Mouse (Mus musculus): ENCODE measurements around the gene Nde1. TPM values are rescaled to one million over a fixed set of nuclear protein-coding genes. Genes with fewer than 3 reads are reported as not detected.
A peak's percentile ranks its signal among the peaks of the same experiment; 100 is the strongest.

Gene Nde1
- total RNA-seq, 2 experiments from 2014 or later = 16.8 to 17.7 TPM

- DNase-seq (ENCODE audit: low spot score in 2 of 2) = peak; percentile 98 to 100
- intact Hi-C loops (cut with DNase I) = loop anchor here (1.0 kb wide), 1 partner anchor 256 kb away; the partner anchor contains the start of genes Mpv17l and Pdxdc1
Measured at GRCm38 (mm10) chr16:14158936-14159745, 3.9 kb upstream of the Nde1 start.

GRCm38 (mm10) chr16:14159746-14160131 lies 3.3 kb upstream of the Nde1 start:
- intact Hi-C loops (cut with DNase I) = loop anchor here (1.0 kb wide), 1 partner anchor 256 kb away; the partner anchor contains the start of genes Mpv17l and Pdxdc1
- peak; percentile 86 to 94 for DNase-seq (ENCODE audit: low spot score in 2 of 2)

GRCm38 (mm10) chr16:14160941-14161340 lies 2.1 kb upstream of the Nde1 start:
- DNase-seq (ENCODE audit: low spot score in 2 of 2) = no peak
- intact Hi-C loops (cut with DNase I) = no loop called here

- DNase-seq (ENCODE audit: low spot score in 2 of 2) = no peak
- intact Hi-C loops (cut with DNase I) = no loop called here
Measured at GRCm38 (mm10) chr16:14163731-14164130, 656 bp downstream of the Nde1 start.

GRCm38 (mm10) chr16:14166490-14166889 lies 3.4 kb downstream of the Nde1 start:
- intact Hi-C loops (cut with DNase I) = no loop called here
- DNase-seq (ENCODE audit: low spot score in 2 of 2) = no peak

GRCm38 (mm10) chr16:14169706-14170105 lies 6.6 kb downstream of the Nde1 start:
- intact Hi-C loops (cut with DNase I) = no loop called here
- DNase-seq (ENCODE audit: low spot score in 2 of 2) = no peak

- no peak for DNase-seq (ENCODE audit: low spot score in 2 of 2)
- intact Hi-C loops (cut with DNase I) = no loop called here
Measured at GRCm38 (mm10) chr16:14178041-14178440, 15.0 kb downstream of the Nde1 start.

GRCm38 (mm10) chr16:14180163-14180733 lies 17.2 kb downstream of the Nde1 start:
- intact Hi-C loops (cut with DNase I) = no loop called here

GRCm38 (mm10) chr16:14182360-14182759 lies 19.3 kb downstream of the Nde1 start:
- intact Hi-C loops (cut with DNase I) = no loop called here
- no peak for DNase-seq (ENCODE audit: low spot score in 2 of 2)

More at GRCm38 (mm10) chr16:14180163-14180733, 17.2 kb downstream of the Nde1 start:
- no peak for DNase-seq (ENCODE audit: low spot score in 2 of 2)

GRCm38 (mm10) chr16:14183856-14184255 lies 20.8 kb downstream of the Nde1 start:
- intact Hi-C loops (cut with DNase I) = no loop called here
- DNase-seq (ENCODE audit: low spot score in 2 of 2) = peak in 1 of 2 experiments; percentile 38

GRCm38 (mm10) chr16:14185516-14185915 lies 22.4 kb downstream of the Nde1 start:
- DNase-seq (ENCODE audit: low spot score in 2 of 2) = peak; percentile 19 to 32
- intact Hi-C loops (cut with DNase I) = no loop called here

- intact Hi-C loops (cut with DNase I) = no loop called here
- no peak for DNase-seq (ENCODE audit: low spot score in 2 of 2)
Measured at GRCm38 (mm10) chr16:14194164-14194950, 31.3 kb downstream of the Nde1 start.

GRCm38 (mm10) chr16:14195427-14195826 lies 32.4 kb downstream of the Nde1 start:
- DNase-seq (ENCODE audit: low spot score in 2 of 2) = peak; percentile 64 to 72
- intact Hi-C loops (cut with DNase I) = no loop called here

- intact Hi-C loops (cut with DNase I) = no loop called here
- DNase-seq (ENCODE audit: low spot score in 2 of 2) = no peak
Measured at GRCm38 (mm10) chr16:14198798-14199197, 35.7 kb downstream of the Nde1 start.

GRCm38 (mm10) chr16:14215156-14215555 lies 52.1 kb downstream of the Nde1 start:
- DNase-seq (ENCODE audit: low spot score in 2 of 2) = peak; percentile 9 to 14
- intact Hi-C loops (cut with DNase I) = no loop called here

- peak; percentile 81 to 88 for DNase-seq (ENCODE audit: low spot score in 2 of 2)
- intact Hi-C loops (cut with DNase I) = loop anchor here (5.0 kb wide), 1 partner anchor 210 kb away; no protein-coding TSS in a partner anchor
Measured at GRCm38 (mm10) chr16:14237100-14237723, 74.1 kb downstream of the Nde1 start.

GRCm38 (mm10) chr16:14242059-14242458 lies 79.0 kb downstream of the Nde1 start:
- DNase-seq (ENCODE audit: low spot score in 2 of 2) = no peak
- intact Hi-C loops (cut with DNase I) = no loop called here

Data from left cerebral cortex, postnatal 14 days (tissue).